Mouse (Mus musculus) hindbrain, postnatal 0 days (tissue): Measurements from ENCODE around the gene Cuta. TPM values are rescaled to one million over a fixed set of nuclear protein-coding genes. Genes with fewer than 3 reads are reported as not detected.

Source experiments
- ATAC-seq: fragments of 200-750 bp; cut with Nextera tagmentation; 2 replicates; pipeline ENCODE4 v1.8.0; 2017; ENCODE audit warnings: mild to moderate bottlenecking, moderate TSS enrichment, moderate library complexity
- DNase-seq: peaks from one replicate; pipeline ENCODE4 v3.0.0-alpha.2; 2015; ENCODE audit warnings: low spot score
- H3K27ac ChIP-seq: fragments of 300-500 bp; sonication (generic); 2 replicates; pipeline ENCODE4 v1.5.1; 2014; ENCODE audit warnings: mild to moderate bottlenecking
- H3K27me3 ChIP-seq: fragments of 300-500 bp; sonication (generic); 2 replicates; pipeline ENCODE4 v1.6.1; 2014; ENCODE audit warnings: low read length, mixed read lengths; ENCODE audit not compliant: insufficient read depth
- H3K36me3 ChIP-seq: fragments of 300-500 bp; sonication (generic); 2 replicates; pipeline ENCODE4 v1.6.1; 2014; ENCODE audit warnings: low read length, mixed read lengths; ENCODE audit not compliant: insufficient read depth
- H3K4me1 ChIP-seq: fragments of 300-500 bp; sonication (generic); 2 replicates; pipeline ENCODE4 v1.6.1; 2014; ENCODE audit warnings: antibody characterized with exemption, low read length, mixed read lengths; ENCODE audit not compliant: insufficient read depth
- H3K4me2 ChIP-seq: fragments of 300-500 bp; sonication (generic); 2 replicates; pipeline ENCODE4 v1.6.1; 2014; ENCODE audit warnings: low read depth, mild to moderate bottlenecking, low read length, moderate library complexity, mixed read lengths
- H3K4me3 ChIP-seq: fragments of 300-500 bp; sonication (generic); 2 replicates; pipeline ENCODE4 v1.5.1; 2014; ENCODE audit warnings: low read length
- H3K9ac ChIP-seq: fragments of 300-500 bp; sonication (generic); replicated peaks from 2 replicates; pipeline ENCODE4 v1.6.1; 2014; ENCODE audit warnings: mild to moderate bottlenecking, low read length, moderate library complexity, mixed read lengths
- H3K9me3 ChIP-seq: fragments of 300-500 bp; sonication (generic); 2 replicates; pipeline ENCODE4 v1.6.1; 2016; ENCODE audit warnings: low read length, mixed read lengths
- CTCF ChIP-seq: IDR thresholded peaks from 2 replicates; pipeline ENCODE4 v1.5.1; 2016; ENCODE audit warnings: antibody characterized with exemption, control low read depth, low read depth
- WGBS: fragments of 180-500 bp; shearing (Covaris S2); extraction: QIAGEN DNeasy Blood & Tissue Kit; methylation state at CpG from one replicate; pipeline ENCODE4 v1.1.7; 2014; 5-methylcytosine and 5-hydroxymethylcytosine counted together
- polyA plus RNA-seq: library from polyadenylated mRNA; unstranded; fragments of >200 nt; fragmentation: Nextera tagmentation; extraction: Ambion mirVana; gene quantifications from 2 replicates; pipeline ENCODE4 v1.2.1, GENCODE M21; 2015
- total RNA-seq: library from RNA; depleted of rRNA; stranded (reverse); fragments of >200 nt; gene quantifications from 2 replicates; pipeline ENCODE4 v1.2.3, GENCODE M21; 2014

The Cuta gene
- total and polyA plus RNA-seq, 2 experiments from 2014 or later: 63.8 to 149 TPM

DNA sequence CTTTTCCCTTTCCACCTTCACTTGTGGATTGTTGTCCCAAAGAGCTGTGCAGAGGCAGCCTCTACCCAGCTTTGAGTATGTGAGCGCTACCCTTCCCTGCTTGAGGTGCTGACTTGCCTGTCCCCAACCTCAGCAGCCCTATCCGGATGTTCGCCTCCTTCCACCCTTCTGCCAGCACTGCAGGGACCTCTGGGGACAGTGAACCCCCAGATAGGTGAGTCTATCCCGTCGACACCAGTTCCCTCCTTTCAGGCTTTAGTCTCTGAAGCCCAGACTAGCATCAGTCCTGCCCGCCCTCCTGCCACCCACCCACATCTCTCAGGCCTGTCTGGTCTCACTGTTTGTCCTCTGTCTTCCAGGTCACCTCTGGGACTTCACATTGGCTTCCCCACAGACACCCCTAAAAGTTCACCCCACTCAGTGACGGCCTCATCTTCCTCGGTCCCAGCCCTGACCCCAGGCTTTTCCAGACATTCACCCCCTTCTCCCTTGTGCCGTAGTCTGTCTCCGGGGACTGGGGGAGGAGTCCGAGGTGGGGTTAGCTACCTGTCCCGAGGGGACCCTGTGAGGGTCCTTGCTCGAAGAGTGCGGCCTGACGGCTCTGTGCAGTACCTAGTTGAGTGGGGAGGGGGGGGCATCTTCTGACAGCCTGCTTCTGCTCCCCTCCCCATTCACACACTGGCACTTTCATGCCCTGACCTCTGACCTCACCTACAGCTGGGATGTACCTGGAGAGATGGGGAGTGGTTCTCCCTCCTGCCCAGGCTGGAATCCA is 2.3 kb downstream of the Cuta start:
- Histone ChIP-seq H3K4me2 (no peak overlapping the region), H3K27me3 (no peaks in the 10 kb centered on the region), H3K9me3 (no peaks in the 10 kb centered on the region), H3K4me3 (no peak overlapping the region), H3K4me1 (peaks cover 27% of the 10 kb centered on the region; the same call in 1 of the 2 replicates), H3K27ac (no peak overlapping the region), H3K9ac (no peak overlapping the region), H3K36me3 (peaks cover 4% of the 10 kb centered on the region)
- DNase-seq: no peak
- no peak for ATAC-seq
- 89% methylated on average over 15 of the region's 15 CpGs for WGBS
- no peak for TF ChIP-seq CTCF

DNA sequence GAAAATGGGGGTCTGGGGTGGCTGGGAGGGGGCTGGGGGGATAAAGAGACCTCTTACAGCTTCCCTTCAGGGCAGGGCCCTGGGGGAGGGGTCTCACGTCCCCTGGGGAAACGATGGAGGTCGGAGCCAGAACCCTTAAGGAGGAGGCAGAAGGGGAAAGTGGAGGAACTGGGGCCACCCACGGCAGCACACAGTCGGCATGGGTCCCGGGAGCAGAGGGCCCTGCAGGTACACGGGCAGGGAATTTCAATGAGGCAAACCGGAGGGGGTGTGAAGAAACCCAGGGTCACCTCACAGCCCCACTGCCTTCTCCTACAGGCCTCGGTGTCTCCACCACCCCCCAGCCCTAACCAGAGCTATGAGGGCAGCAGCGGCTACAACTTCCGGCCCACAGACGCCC is 2.9 kb downstream of the Cuta start:
- H3K4me1 ChIP-seq: peaks cover 27% of the 10 kb centered on the region; the same call in 1 of the 2 replicates

DNA sequence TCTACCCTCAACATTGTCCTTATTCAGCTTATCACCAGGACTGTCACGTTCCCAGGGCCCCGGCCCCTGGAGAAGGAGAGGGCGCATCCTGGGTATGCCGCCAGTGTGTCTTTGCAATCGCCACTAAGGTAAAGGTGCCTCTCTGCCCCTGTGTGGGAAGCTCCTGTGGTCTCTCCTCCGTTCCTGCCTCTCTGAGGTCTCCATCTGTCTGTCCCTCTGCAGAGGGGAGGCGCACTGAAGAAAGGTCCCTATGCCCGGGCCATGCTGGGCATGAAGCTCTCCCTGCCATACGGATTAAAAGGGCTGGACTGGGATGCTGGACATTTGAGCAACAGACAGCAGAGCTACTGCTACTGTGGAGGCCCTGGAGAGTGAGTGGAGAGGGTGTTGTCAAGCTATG is 4.3 kb downstream of the Cuta start:
- Histone ChIP-seq H3K4me2 (no peak overlapping the region), H3K36me3 (peaks cover 4% of the 10 kb centered on the region), H3K27me3 (no peaks in the 10 kb centered on the region), H3K4me1 (peaks cover 21% of the 10 kb centered on the region; the same call in 1 of the 2 replicates), H3K9me3 (no peaks in the 10 kb centered on the region), H3K27ac (no peak overlapping the region), H3K9ac (no peak overlapping the region), H3K4me3 (no peak overlapping the region)
- no peak for DNase-seq
- WGBS: 92% methylated on average over 9 of the region's 9 CpGs
- TF ChIP-seq CTCF: no peak
- ATAC-seq: no peak

More for the DNA sequence above, 2.9 kb downstream of the Cuta start:
- ATAC-seq: no peak
- Histone ChIP-seq H3K4me2 (no peak overlapping the region), H3K27me3 (no peaks in the 10 kb centered on the region), H3K9ac (no peak overlapping the region), H3K9me3 (no peaks in the 10 kb centered on the region), H3K27ac (no peak overlapping the region), H3K4me3 (no peak overlapping the region), H3K36me3 (peaks cover 4% of the 10 kb centered on the region)
- no peak for TF ChIP-seq CTCF
- DNase-seq: no peak
- WGBS: 80% methylated on average over 12 of the region's 12 CpGs

DNA sequence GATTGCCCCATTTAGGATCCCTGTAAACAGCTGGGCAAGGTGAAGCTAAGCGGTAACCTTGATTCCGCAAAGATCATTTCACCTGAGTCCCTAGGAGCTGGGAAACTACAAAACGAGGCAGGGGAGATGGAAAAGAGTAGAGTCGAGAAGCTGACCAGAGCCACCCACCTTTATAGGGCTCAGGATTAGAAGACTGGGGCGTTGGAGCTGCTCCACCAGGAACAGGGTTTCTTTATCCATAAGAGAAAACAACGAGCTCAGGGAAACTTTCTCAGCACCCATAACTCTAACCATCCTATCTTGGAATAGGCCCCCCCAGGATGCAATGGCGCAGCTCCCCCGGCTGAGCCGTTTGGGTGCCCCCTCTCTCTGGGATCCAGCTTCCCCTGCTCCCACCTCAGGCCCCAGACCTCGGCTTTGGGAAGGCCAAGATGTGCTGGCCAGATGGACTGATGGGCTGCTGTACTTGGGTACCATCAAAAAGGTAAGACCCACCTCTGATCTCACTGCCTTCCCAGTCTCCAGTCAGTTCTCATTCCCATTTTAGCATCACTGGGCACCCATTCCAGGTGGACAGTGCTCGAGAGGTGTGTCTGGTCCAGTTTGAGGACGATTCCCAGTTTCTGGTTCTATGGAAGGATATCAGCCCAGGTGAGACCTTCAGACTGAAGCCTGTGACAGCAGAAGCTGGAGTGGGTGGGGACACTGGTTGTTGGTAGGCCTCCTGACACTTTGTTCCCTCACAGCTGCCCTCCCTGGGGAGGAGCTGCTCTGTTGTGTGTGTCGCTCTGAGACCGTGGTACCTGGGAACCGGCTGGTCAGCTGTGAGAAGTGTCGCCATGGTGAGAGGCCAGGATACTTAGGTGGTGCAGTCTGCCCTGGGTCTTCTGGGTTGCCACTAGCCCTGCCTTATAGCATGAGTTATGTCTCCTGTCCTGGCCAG is 5.2 kb downstream of the Cuta start:
- Histone ChIP-seq H3K9me3 (no peaks in the 10 kb centered on the region), H3K36me3 (peaks cover 4% of the 10 kb centered on the region), H3K4me2 (peak overlapping the region; percentile 80), H3K27ac (no peak overlapping the region), H3K27me3 (no peaks in the 10 kb centered on the region), H3K4me1 (peaks cover 21% of the 10 kb centered on the region; the same call in 1 of the 2 replicates), H3K9ac (peak overlapping the region; percentile 82), H3K4me3 (peak overlapping the region; percentile 72)
- TF ChIP-seq CTCF: no peak
- ATAC-seq (no peak), DNase-seq (no peak)
- 80% methylated on average over 16 of the region's 16 CpGs for WGBS

DNA sequence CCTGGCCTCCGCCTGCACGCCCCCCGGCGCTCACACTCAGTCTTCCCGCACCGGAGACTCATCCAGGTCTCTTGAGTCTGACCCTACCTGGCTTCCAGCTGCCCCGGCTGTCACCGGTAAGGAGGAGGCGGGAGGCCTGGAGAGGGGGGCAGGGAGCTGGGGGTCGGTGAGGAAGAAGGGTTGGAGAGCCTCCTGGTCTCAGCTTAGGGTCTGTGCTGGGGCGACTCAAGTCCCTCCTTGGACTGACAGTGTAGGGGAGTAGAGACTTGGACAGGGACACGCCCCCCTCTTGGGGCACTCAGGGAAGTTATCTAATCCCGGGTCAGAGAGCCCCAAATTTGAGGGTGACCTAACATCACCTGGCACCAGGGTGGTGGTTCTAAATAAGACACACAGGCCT is 6.0 kb downstream of the Cuta start:
- peak; percentile 39 for ATAC-seq
- peaks cover 4% of the 10 kb centered on the region for H3K36me3 ChIP-seq
- WGBS: 11% methylated on average over 13 of the region's 13 CpGs

DNA sequence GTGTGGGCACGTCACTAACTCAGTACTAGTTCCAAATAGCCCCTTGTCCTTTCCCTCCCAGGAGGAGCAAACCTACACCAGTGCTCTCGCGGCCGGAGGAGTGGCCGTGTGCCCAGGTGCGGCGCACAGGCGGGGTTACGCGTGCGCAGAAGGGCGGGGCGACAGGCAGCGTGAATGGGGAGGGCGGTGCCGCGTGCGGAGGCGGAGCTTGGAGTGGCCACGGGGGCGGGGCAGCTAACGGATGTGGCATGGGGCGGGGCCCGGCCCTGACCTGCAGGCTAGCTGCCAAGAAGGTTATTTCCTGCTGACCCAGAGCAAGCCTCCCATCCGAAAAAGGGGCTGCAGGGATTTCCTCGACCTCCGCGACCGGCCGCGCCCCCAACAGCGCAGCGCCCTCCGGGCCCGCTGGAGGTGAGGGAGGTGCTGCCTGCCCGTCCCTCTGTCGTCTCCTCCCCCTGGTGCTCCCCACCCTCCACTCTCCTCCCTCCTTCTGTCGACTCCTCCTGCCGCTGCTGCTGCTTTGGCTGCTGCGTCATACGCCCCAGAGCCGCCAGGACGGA is 6.5 kb downstream of the Cuta start, which contains the start of gene Phf1:
TSS of gene Phf1 (plus strand) at position 214 of the 560 bp plus-strand sequence.
- 0% methylated on average over 35 of the region's 43 CpGs for WGBS

More for the DNA sequence above, 6.0 kb downstream of the Cuta start:
- peaks cover 17% of the 10 kb centered on the region; the same call in 1 of the 2 replicates for H3K4me1 ChIP-seq
- peak overlapping the region; percentile 82 for H3K9ac ChIP-seq
- H3K27me3 ChIP-seq: no peaks in the 10 kb centered on the region
- H3K9me3 ChIP-seq: no peaks in the 10 kb centered on the region
- H3K4me3 ChIP-seq: peak overlapping the region; percentile 72
- peak overlapping the region; percentile 78 for H3K27ac ChIP-seq
- no peak for TF ChIP-seq CTCF
- DNase-seq: no peak
- peak overlapping the region; percentile 80 for H3K4me2 ChIP-seq

More for the DNA sequence above, 6.5 kb downstream of the Cuta start, which contains the start of gene Phf1:
- peak; percentile 94 for DNase-seq
- Histone ChIP-seq H3K27me3 (no peaks in the 10 kb centered on the region), H3K27ac (peak within 1 kb of the TSS; percentile 78), H3K4me3 (peak within 1 kb of the TSS; percentile 72), H3K9me3 (no peaks in the 10 kb centered on the region), H3K9ac (peak within 1 kb of the TSS; percentile 82), H3K4me2 (peak within 1 kb of the TSS; percentile 80), H3K36me3 (peaks cover 4% of the 10 kb centered on the region), H3K4me1 (peaks cover 12% of the 10 kb centered on the region; the same call in 1 of the 2 replicates)
- TF ChIP-seq CTCF: no peak
- ATAC-seq: peak; percentile 88
